ENCODE assay signal across 26 mouse cellular contexts in the genomic region with DNA sequence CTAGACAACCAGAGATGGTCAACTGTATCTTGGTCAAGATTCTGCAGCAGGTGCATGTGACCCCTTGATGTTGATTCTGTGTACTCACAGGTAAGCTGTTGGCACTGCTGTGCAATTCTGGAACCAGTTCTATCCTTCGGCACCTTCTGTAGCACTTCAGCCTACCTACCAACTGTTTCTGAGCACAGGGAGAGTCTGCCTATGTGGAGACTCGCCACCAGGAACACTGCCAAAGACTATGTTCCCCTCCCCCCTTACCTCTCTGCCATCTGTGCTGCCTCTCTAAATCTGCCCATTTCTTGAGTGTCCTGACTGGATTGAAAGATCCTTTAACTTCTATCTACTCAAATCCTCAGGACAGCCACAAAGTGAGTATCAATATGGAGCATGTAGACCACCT. TPM values are rescaled to one million over a fixed set of nuclear protein-coding genes. Genes with fewer than 3 reads are reported as not detected.
DNase-seq lines count a peak whose midpoint lies in the region; ATAC-seq lines count a peak whose summit lies in the region.
"Had no signal": no experiment of that assay in that cellular context is flagged by ENCODE, and none has a peak within 500 bp of the region (broad histone marks: within the 10 kb centered on the region; RNA-seq: fewer than 3 reads in every experiment).

No protein-coding gene starts in this region.

- intact Hi-C loops in gastrocnemius, postnatal 14 days (cut with DNase I; ENCODE audit: low total_unique reads) = no loop called here

- no peaks in the 10 kb centered on the region for H3K27me3 ChIP-seq in forebrain, embryonic 15.5 days
- no peaks in the 10 kb centered on the region for H3K27me3 ChIP-seq in forebrain, embryonic 13.5 days
- H3K27me3 ChIP-seq: embryonic facial prominence, embryonic 13.5 days; hindbrain, embryonic 13.5 days; midbrain, embryonic 15.5 days; neural tube, embryonic 15.5 days had no signal

- 67% methylated on average over 2 of the region's 2 CpGs for WGBS in forebrain, embryonic 15.5 days
- 91% methylated on average over 2 of the region's 2 CpGs for WGBS in forebrain, embryonic 13.5 days

- H3K27ac ChIP-seq in forebrain, embryonic 15.5 days (replicated peaks) = peak overlapping the region; percentile 45; the same call in 1 of the 2 replicates
- H3K27ac ChIP-seq in forebrain, embryonic 13.5 days = no peak overlapping the region
- H3K27ac ChIP-seq: embryonic facial prominence, embryonic 13.5 days; hindbrain, embryonic 13.5 days; midbrain, embryonic 15.5 days; neural tube, embryonic 15.5 days had no signal

- peak; percentile 66 for DNase-seq in right cerebral cortex, adult 18-20 months
- DNase-seq in right cerebral cortex, postnatal 14 days = no peak
- DNase-seq in cerebellum, postnatal 10 days = peak; percentile 67 to 79
- no peak for DNase-seq in lung, adult 18-20 months
- DNase-seq in gastrocnemius, postnatal 14 days = no peak
- DNase-seq: adrenal gland, postnatal 14 days; forebrain, postnatal 0 days; heart, postnatal 14 days; kidney, adult 2 months; kidney, postnatal 10 days; liver; liver, postnatal 0 days; lung, postnatal 14 days; thymus, postnatal 14 days had no signal

- no peaks in the 10 kb centered on the region for H3K9me3 ChIP-seq in forebrain, embryonic 15.5 days
- no peaks in the 10 kb centered on the region for H3K9me3 ChIP-seq in forebrain, embryonic 13.5 days (replicated peaks)
- H3K9me3 ChIP-seq: embryonic facial prominence, embryonic 13.5 days; hindbrain, embryonic 13.5 days; midbrain, embryonic 15.5 days; neural tube, embryonic 15.5 days had no signal

- no peak overlapping the region for H3K9ac ChIP-seq in forebrain, embryonic 15.5 days (replicated peaks)
- no peak overlapping the region for H3K9ac ChIP-seq in forebrain, embryonic 13.5 days
- H3K9ac ChIP-seq: embryonic facial prominence, embryonic 13.5 days; forebrain, postnatal 0 days; hindbrain, embryonic 13.5 days; liver, postnatal 0 days; midbrain, embryonic 15.5 days; neural tube, embryonic 15.5 days had no signal

- ATAC-seq in forebrain, embryonic 15.5 days (replicated peaks) = no peak
- no peak for ATAC-seq in forebrain, embryonic 13.5 days
- ATAC-seq: forebrain, postnatal 0 days; inflammation-experienced regulatory T-cells, adult 6 months; liver, postnatal 0 days; midbrain, embryonic 15.5 days had no signal

- H3K4me1 ChIP-seq in forebrain, embryonic 15.5 days = peaks cover 40% of the 10 kb centered on the region
- peaks cover 11% of the 10 kb centered on the region; the same call in 1 of the 2 replicates for H3K4me1 ChIP-seq in forebrain, embryonic 13.5 days

- no peaks in the 10 kb centered on the region for H3K36me3 ChIP-seq in forebrain, embryonic 15.5 days
- H3K36me3 ChIP-seq in forebrain, embryonic 13.5 days (ENCODE audit: poor library complexity, severe bottlenecking) = 0 out of 2 replicates have a peak, but pooled peaks cover 5% of the 10 kb centered on the region
- H3K36me3 ChIP-seq: embryonic facial prominence, embryonic 13.5 days; G1E; midbrain, embryonic 15.5 days had no signal

- H3K4me3 ChIP-seq in forebrain, embryonic 15.5 days = no peak overlapping the region
- no peak overlapping the region for H3K4me3 ChIP-seq in forebrain, embryonic 13.5 days
- H3K4me3 ChIP-seq: embryonic facial prominence, embryonic 13.5 days; hindbrain, embryonic 13.5 days; midbrain, embryonic 15.5 days; neural tube, embryonic 15.5 days had no signal

- H3K4me2 ChIP-seq in forebrain, embryonic 15.5 days (replicated peaks) = no peak overlapping the region
- H3K4me2 ChIP-seq in forebrain, embryonic 13.5 days = no peak overlapping the region
- H3K4me2 ChIP-seq: embryonic facial prominence, embryonic 13.5 days; heart, embryonic 11.5 days; hindbrain, embryonic 13.5 days; midbrain, embryonic 15.5 days; neural tube, embryonic 15.5 days had no signal

RNA-seq across cellular contexts. Expression of a gene that starts 28.3 kb away (rescaled TPM):
- polyA plus RNA-seq in forebrain, embryonic 15.5 days (2015; fragmentation: Nextera tagmentation; extraction: Ambion mirVana) = not detected in 2 replicates
- not detected in 2 replicates for polyA plus RNA-seq in forebrain, embryonic 13.5 days (2015; fragmentation: Nextera tagmentation; extraction: Ambion mirVana)
- not detected for total RNA-seq in gastrocnemius, postnatal 14 days (2021)
- total RNA-seq: adrenal gland, postnatal 14 days; forebrain, postnatal 0 days; G1E; gastrocnemius, postnatal 4 days; heart, postnatal 14 days; left cerebral cortex, postnatal 36 days; megakaryocyte-erythroid progenitor cell, adult 5-6 weeks had no signal
- polyA plus RNA-seq: embryonic facial prominence, embryonic 13.5 days; forebrain, postnatal 0 days; G1E; heart, embryonic 11.5 days; hindbrain, embryonic 13.5 days; inflammation-experienced regulatory T-cells, adult 6 months; kidney, adult 2 months; liver, postnatal 0 days; midbrain, embryonic 15.5 days; neural tube, embryonic 15.5 days had no signal

Comparison
In these comparisons a context has a peak if more than half of its experiments do, and no peak if none do; other contexts are left out.
1. DNase-seq: peak in right cerebral cortex, adult 18-20 months (single experiment) and cerebellum, postnatal 10 days (2 of 2); none in right cerebral cortex, postnatal 14 days (single experiment), lung, adult 18-20 months (0 of 2) and gastrocnemius, postnatal 14 days (single experiment).